Mouse (Mus musculus) heart, adult 8-10 months (tissue): ENCODE results near the gene Gm11627. TPM values are rescaled to one million over a fixed set of nuclear protein-coding genes. Genes with fewer than 3 reads are reported as not detected.

Experiments used
- DNase-seq: peaks from one replicate; pipeline ENCODE4 v3.0.0; 2022; ENCODE audit warnings: low spot score
- total RNA-seq, 4 experiments: library from RNA; stranded (reverse); gene quantifications; 2 replicates each; pipeline ENCODE4 v1.2.4; 2022

Gm11627 gene
- total RNA-seq, 4 experiments from 2014 or later: 0.34 to 0.65 (median 0.60) TPM; not detected in 1

DNA sequence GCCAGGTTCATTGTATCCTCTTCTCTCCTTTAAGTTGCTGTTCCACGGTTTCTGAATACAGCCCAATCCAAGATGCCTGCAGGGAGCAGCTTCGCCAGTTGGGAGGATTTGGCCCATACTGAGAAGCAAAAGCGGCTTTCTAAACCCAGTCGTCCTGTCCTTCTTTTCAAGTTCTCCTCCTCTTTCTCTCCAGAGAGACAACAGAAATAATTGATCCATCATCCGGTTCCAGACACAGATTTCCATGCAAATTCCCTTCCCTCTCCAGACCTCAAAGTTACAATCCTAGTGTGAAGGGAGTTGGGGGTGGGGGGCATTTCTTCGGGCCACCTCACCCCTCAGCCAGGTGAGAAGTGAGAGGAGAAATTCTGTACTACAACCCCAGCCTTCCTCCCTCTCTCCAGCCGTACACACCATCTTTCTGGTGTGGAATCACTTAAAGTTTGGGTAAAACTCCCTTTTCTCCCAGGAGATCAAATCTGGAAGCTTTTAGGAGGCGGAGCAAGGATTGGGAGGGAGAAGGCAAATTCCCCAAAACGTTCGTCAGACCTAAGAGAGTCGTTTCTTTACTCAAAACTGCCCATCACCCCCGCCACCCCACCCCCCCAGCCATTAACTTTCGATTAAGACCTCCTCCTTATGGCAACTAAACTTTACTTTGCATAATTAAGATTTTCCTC is 23.7 kb upstream of the Gm11627 start:
- DNase-seq: peak; percentile 49

- DNase-seq: no peak
Observed at GRCm38 (mm10) chr11:102599912-102600311, 20.7 kb upstream of the Gm11627 start.

DNA sequence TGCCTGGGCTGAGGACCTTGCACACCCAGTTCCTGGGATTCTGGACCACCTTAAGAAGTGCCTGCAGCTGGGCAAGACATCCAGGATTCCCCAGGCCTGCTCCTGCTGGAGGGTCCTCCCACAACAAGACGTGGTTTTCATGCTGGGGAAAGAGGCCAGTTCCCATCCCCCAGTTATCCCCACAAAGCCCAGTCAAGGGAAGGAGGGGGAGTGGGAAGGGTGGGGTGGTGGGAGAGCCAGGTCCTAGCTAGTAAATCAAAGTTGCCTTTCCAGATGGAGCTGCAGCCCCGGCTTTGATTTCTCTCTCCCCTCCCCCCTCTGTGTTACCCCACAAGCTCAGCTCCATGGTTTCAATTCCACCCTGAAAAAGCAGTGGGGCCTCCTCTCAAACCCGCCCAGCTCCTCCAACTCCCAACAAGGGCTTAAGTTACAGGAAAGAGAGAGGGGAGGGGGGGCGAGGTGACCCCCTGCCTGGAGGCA is 16.1 kb upstream of the Gm11627 start:
- no peak for DNase-seq

GRCm38 (mm10) chr11:102587554-102587953 is 8.3 kb upstream of the Gm11627 start:
- DNase-seq: no peak

DNA sequence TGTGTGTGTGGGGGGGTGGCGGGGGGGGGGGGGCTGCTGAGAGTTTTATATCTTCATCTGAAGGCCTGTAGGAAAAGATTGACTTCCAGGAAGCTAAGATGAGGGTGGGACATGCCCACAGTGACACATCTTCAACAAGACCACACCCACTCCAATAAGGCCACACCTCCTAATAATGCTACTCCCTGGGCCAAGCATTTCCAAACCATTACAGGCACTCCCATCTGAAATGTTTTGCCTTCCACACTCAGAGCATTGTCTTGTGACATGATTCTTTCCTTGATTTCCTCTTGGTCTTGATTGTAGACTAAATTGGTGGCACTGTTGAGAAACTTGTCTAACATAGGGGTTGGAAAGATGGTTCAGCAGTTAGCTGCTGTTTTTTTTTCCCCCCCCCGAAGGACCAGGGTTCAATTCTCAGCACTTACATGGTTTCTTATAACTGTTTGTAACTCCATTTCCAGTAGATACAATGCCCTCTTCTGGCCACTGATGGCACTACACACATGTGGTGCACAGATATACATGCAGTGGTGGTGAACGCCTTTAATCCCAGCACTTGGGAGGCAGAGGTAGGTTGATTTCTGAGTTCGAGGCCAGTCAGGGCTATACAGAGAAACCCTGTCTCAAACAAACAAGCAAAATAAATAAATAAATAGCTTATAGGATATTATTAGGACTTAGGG is 7.3 kb upstream of the Gm11627 start:
- DNase-seq: no peak

GRCm38 (mm10) chr11:102582736-102583135 is 3.5 kb upstream of the Gm11627 start:
- no peak for DNase-seq

- DNase-seq: no peak
Observed at GRCm38 (mm10) chr11:102582016-102582610, 2.9 kb upstream of the Gm11627 start.

GRCm38 (mm10) chr11:102581281-102582015 is 2.2 kb upstream of the Gm11627 start:
- DNase-seq: no peak

- no peak for DNase-seq
Observed at GRCm38 (mm10) chr11:102580034-102580330, 721 bp upstream of the Gm11627 start.

GRCm38 (mm10) chr11:102578341-102579118 is 731 bp downstream of the Gm11627 start:
- DNase-seq: peak; percentile 80

- DNase-seq: no peak
Observed at GRCm38 (mm10) chr11:102576050-102576754, 3.1 kb downstream of the Gm11627 start.

DNA sequence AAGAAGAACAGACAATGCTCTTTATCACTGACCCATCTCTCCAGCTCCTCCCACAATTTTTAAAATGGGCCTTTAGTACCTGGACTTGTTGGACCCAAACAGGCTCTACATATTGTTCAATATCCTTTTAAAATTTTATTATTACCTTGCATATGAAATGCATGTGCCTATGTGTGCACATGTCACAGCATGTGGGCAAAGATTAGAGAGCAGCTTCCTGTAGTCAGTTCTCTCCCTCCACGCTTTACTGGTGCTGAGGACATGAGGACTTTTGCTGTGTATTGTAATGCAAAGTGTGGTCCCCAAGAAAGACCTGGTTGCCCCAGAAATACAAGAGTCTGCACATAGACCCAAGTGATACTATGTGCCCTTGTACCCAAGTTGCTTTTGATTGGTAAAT is 4.2 kb downstream of the Gm11627 start:
- no peak for DNase-seq

DNA sequence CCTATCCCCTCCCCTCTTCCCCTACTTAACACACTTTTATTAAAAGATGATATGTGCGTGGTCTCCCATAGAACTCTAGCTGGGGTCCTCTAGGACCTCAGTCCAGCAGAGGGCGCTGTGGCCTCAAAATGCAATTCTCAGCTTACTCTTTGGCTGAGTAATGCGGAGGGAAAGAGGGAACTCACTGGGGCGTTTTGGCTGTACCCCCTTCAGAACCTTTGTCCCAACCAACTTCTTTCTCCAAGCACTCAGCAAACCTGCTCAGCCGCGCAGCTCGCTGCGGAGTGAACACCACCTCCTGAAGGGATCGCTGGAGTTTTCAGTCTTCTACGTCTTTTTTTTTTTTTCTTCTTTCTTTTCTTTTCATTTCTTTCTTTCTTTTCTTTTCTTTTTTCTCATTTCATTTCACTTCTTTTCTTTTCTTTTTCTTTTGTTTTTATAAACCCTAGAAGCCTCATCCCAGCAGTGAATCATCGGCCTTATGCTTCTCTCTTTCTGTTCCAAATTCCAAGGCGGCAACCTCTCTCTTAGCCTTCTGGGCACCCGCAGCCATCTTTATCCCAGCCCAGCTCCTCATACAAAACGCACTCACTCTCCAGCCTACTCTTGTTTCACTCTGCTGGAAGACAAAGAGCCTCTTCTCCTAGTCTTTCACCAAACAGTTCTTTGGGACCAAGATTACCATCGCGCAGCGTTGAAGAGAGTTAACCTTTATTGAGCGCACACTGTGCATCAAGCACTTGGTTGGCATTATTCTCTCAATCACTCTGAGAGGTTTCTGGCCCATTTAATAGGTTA is 6.2 kb downstream of the Gm11627 start:
- DNase-seq: peak; percentile 83

DNA sequence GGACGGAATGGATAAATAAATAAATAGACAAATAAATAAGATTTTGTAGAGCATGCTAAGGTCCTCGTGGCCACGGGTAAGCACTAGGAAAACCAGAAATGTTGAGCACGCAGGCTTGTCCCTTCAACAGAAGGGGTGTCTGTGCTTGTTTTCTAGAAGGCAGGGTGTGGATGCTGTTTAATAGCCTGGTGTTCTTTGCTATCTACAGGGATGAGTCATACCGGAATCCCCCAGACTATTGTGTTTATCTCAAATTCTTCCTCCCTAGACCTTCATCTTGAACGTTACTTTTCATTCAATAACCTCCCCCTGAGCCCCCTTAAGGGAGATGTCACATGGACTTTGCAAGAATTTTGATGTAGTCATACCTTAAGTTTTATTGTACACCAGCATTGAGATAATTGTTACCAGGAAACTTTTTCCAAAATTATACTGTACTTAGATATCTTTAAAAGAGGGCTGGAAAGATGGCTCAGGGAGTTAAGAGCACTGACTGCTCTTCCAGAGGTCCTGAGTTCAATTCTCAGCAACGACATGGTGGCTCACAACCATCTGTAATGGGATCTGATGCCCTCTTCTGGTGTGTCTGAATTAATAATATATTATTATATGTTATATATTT is 10.4 kb downstream of the Gm11627 start:
- no peak for DNase-seq

- no peak for DNase-seq
Observed at GRCm38 (mm10) chr11:102568191-102568590, 11.1 kb downstream of the Gm11627 start.

DNA sequence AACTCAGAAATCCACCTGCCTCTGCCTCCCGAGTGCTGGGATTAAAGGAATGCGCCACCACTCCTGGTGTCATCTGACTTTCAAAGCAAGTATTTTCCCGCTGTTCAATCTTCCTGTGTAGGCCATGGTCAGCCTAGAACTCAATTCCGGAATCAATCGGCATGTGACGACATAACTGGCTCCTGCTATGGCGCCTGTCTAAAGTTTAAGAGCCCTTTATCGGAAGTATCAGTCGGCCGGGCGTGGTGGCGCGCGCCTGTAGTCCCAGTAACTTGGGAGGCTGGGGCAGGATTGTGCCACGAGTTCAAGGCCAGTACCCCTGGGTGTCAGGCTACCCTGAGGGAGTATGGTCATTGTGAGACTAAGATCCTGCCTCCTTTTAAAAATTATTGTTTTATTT is 11.5 kb downstream of the Gm11627 start:
- DNase-seq: no peak

GRCm38 (mm10) chr11:102567157-102567556 is 12.1 kb downstream of the Gm11627 start:
- no peak for DNase-seq

GRCm38 (mm10) chr11:102566290-102566689 is 13.0 kb downstream of the Gm11627 start:
- no peak for DNase-seq

- no peak for DNase-seq
Observed at GRCm38 (mm10) chr11:102565741-102566140, 13.5 kb downstream of the Gm11627 start.
